Mouse (Mus musculus) granulocyte monocyte progenitor cell, adult 5-6 weeks (primary cell): ENCODE measurements around the gene Vmn1r175. TPM values are rescaled to one million over a fixed set of nuclear protein-coding genes. Genes with fewer than 3 reads are reported as not detected.
"Not testable (repeated sequence)": the region's sequence is repeated elsewhere in the genome, so short reads cannot be mapped to it uniquely, and the experiment has no call there.

Source experiments
- ATAC-seq: replicated peaks from 2 replicates; pipeline ENCODE4 v1.8.0; 2016; ENCODE audit warnings: mild to moderate bottlenecking, moderate TSS enrichment, inconsistent platforms; ENCODE audit not compliant: poor library complexity, severe bottlenecking
- total RNA-seq, 2 experiments: library from RNA; stranded (forward) in 1 of 2; stranded (reverse) in 1 of 2; fragments of 200-712, 200-1000 nt in 1 of 2; fragments of >200 nt in 1 of 2; fragmentation: Nextera tagmentation in 1 of 2; gene quantifications; 2 replicates each; pipeline ENCODE4 v1.2.3; 2014 to 2017

The Vmn1r175 gene
- total RNA-seq (2014; fragmentation: Nextera tagmentation): not detected in 2 replicates
- total RNA-seq (2017): not detected in 2 replicates

DNA sequence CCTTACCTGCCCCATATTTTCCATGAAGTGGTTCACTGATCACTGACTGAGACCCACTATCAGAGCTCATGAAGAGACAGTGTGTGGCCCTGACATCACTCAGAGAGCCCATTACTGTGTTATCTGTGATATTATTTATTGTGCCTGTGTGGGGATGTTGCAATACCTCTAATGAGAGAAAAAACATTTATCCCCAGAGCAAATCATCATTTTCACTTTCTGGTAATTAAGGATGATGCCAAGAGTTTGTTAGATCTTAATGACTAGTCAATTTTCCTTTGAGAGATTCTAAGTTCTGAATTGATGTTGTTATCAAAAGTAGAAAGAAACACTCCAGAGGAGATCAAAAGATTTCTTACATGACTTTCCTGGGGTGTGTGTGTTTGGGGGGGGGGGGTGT lies at the start of gene Vmn1r175:
Gene Vmn1r175 (minus strand): TSS at position 101 of the 400 bp plus-strand sequence.
- not testable (repeated sequence) for ATAC-seq

DNA sequence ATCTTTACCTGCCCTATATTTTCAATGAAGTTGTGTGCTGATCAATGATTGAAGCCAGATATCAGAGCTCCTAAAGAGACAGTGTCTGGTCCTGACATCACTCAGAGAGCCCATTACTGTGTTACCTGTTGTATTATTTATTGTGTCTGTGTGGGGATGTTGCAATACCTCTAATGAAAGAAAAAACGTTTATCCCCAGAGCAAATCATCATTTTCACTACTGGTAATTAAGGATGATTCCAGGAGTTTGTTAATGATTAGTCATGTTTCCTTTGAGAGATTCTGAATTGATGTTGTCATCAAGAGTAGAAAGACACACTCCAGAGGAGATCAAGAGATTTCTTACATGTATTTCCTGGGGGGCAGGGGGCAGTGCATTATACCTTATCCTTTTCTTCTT lies 26.8 kb upstream of the Vmn1r175 start, which contains the start of gene Vmn1r176:
Gene Vmn1r176 (minus strand): TSS at position 101 of the 400 bp plus-strand sequence.
- ATAC-seq: not testable (repeated sequence)

DNA sequence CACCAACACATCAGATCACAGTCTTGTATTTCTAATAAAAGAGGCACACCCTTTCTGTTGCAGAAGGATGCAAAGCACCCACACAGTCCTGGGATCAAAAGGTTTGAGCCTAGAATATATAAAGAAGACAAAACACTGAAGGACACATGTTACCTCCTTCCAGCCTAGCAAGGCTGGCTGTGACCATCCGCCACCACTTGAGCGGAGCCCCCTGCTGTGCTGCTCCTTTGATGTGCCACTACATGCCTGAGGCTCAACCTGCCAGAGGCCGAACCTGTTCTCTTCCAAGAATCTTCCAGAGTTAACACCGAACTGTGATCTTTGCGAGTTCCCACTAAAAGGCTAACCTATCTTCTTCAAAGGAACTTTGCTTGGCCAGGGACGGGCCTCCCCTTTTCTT lies 25.9 kb downstream of the Vmn1r175 start:
- ATAC-seq: no peak

Other genes with a start within 250 kb of the Vmn1r175 start
- gene Vmn1r169, start 235.1 kb downstream of the Vmn1r175 start, total RNA-seq (2014; fragmentation: Nextera tagmentation): not detected in 2 replicates
- gene Vmn1r169, start 235.1 kb downstream of the Vmn1r175 start, total RNA-seq (2017): not detected in 2 replicates
- not detected in 2 replicates for gene Vmn1r170, start 204.5 kb downstream of the Vmn1r175 start, total RNA-seq (2014; fragmentation: Nextera tagmentation)
- not detected in 2 replicates for gene Vmn1r170, start 204.5 kb downstream of the Vmn1r175 start, total RNA-seq (2017)
- gene Vmn1r171, start 179.9 kb downstream of the Vmn1r175 start, total RNA-seq (2014; fragmentation: Nextera tagmentation): not detected in 2 replicates
- not detected in 2 replicates for gene Vmn1r171, start 179.9 kb downstream of the Vmn1r175 start, total RNA-seq (2017)
- gene Vmn1r172, start 152.3 kb downstream of the Vmn1r175 start, total RNA-seq (2014; fragmentation: Nextera tagmentation): not detected in 2 replicates
- gene Vmn1r172, start 152.3 kb downstream of the Vmn1r175 start, total RNA-seq (2017): not detected in 2 replicates
- not detected in 2 replicates for gene Vmn1r173, start 109.9 kb downstream of the Vmn1r175 start, total RNA-seq (2014; fragmentation: Nextera tagmentation)
- not detected in 2 replicates for gene Vmn1r173, start 109.9 kb downstream of the Vmn1r175 start, total RNA-seq (2017)
- not detected in 2 replicates for gene Vmn1r174, start 58.4 kb downstream of the Vmn1r175 start, total RNA-seq (2014; fragmentation: Nextera tagmentation)
- not detected in 2 replicates for gene Vmn1r174, start 58.4 kb downstream of the Vmn1r175 start, total RNA-seq (2017)
- not detected in 2 replicates for gene Vmn1r176, start 26.7 kb upstream of the Vmn1r175 start, total RNA-seq (2014; fragmentation: Nextera tagmentation)
- not detected in 2 replicates for gene Vmn1r176, start 26.7 kb upstream of the Vmn1r175 start, total RNA-seq (2017)
- gene Vmn1r177, start 55.8 kb upstream of the Vmn1r175 start, total RNA-seq (2014; fragmentation: Nextera tagmentation): not detected in 2 replicates
- not detected in 2 replicates for gene Vmn1r177, start 55.8 kb upstream of the Vmn1r175 start, total RNA-seq (2017)
- gene Vmn1r178, start 81.4 kb upstream of the Vmn1r175 start, total RNA-seq (2014; fragmentation: Nextera tagmentation): not detected in 2 replicates
- gene Vmn1r178, start 81.4 kb upstream of the Vmn1r175 start, total RNA-seq (2017): not detected in 2 replicates
- not detected in 2 replicates for gene Vmn1r179, start 116.3 kb upstream of the Vmn1r175 start, total RNA-seq (2014; fragmentation: Nextera tagmentation)
- gene Vmn1r179, start 116.3 kb upstream of the Vmn1r175 start, total RNA-seq (2017): not detected in 2 replicates
- not detected in 2 replicates for gene Vmn1r180, start 140.0 kb upstream of the Vmn1r175 start, total RNA-seq (2014; fragmentation: Nextera tagmentation)
- not detected in 2 replicates for gene Vmn1r180, start 140.0 kb upstream of the Vmn1r175 start, total RNA-seq (2017)
- gene Vmn1r181, start 164.0 kb upstream of the Vmn1r175 start, total RNA-seq (2014; fragmentation: Nextera tagmentation): not detected in 2 replicates
- gene Vmn1r181, start 164.0 kb upstream of the Vmn1r175 start, total RNA-seq (2017): not detected in 2 replicates
- not detected in 2 replicates for gene V1rd19, start 191.0 kb upstream of the Vmn1r175 start, total RNA-seq (2014; fragmentation: Nextera tagmentation)
- not detected in 2 replicates for gene V1rd19, start 191.0 kb upstream of the Vmn1r175 start, total RNA-seq (2017)
- not detected in 2 replicates for gene Vmn1r183, start 242.6 kb upstream of the Vmn1r175 start, total RNA-seq (2014; fragmentation: Nextera tagmentation)
- not detected in 2 replicates for gene Vmn1r183, start 242.6 kb upstream of the Vmn1r175 start, total RNA-seq (2017)